Mouse (Mus musculus) ovary, adult 10 weeks (tissue): ENCODE data around the gene Catsper1. TPM values are rescaled to one million over a fixed set of nuclear protein-coding genes. Genes with fewer than 3 reads are reported as not detected.

Source experiments
- polyA plus RNA-seq: library from polyadenylated mRNA; stranded (reverse); fragments of 350-450 nt; fragmentation: Illumina TruSeq; extraction: RNeasy Lipid Tissue Mini Kit (QIAGEN cat#74804); gene quantifications from one replicate; pipeline ENCODE4 v1.2.3, GENCODE M21; 2014

Gene Catsper1
- not detected for polyA plus RNA-seq

GRCm38 (mm10) chr19:5335441-5335840 lies at the start of gene Catsper1:
TSS of gene Catsper1 (plus strand) at chr19:5335741.

GRCm38 (mm10) chr19:5294972-5295735 lies 40.4 kb upstream of the Catsper1 start, which contains the start of gene Sf3b2:
TSS of gene Sf3b2 (minus strand) at chr19:5295455.

GRCm38 (mm10) chr19:5297903-5298800 lies 37.4 kb upstream of the Catsper1 start, which contains the start of gene Gal3st3:
TSS of gene Gal3st3 (plus strand) at chr19:5298331.

GRCm38 (mm10) chr19:5349502-5349873 lies 13.9 kb downstream of the Catsper1 start, which contains the start of gene Cst6:
TSS of gene Cst6 (minus strand) at chr19:5349574.

GRCm38 (mm10) chr19:5366175-5367052 lies 30.9 kb downstream of the Catsper1 start, which contains the start of gene Eif1ad:
TSS of gene Eif1ad (plus strand) at chr19:5366741.

GRCm38 (mm10) chr19:5367053-5367359 lies 31.5 kb downstream of the Catsper1 start, which contains the start of gene Banf1:
TSS of gene Banf1 (minus strand) at chr19:5367168.

GRCm38 (mm10) chr19:5388588-5389242 lies 53.2 kb downstream of the Catsper1 start, which contains the start of gene Sart1:
TSS of gene Sart1 (minus strand) at chr19:5388703.

Other genes with a start within 250 kb of the Catsper1 start
- gene Yif1a, start 247.2 kb upstream of the Catsper1 start, polyA plus RNA-seq, result 18.2 TPM
- gene Cnih2, start 237.2 kb upstream of the Catsper1 start, polyA plus RNA-seq, result not detected
- 1.1 TPM for gene Rab1b, start 228.7 kb upstream of the Catsper1 start, polyA plus RNA-seq
- gene Klc2, start 217.2 kb upstream of the Catsper1 start, polyA plus RNA-seq, result 3.9 TPM
- gene Pacs1, start 62.6 kb upstream of the Catsper1 start, polyA plus RNA-seq, result 11.4 TPM
- gene Sf3b2, start 40.3 kb upstream of the Catsper1 start, polyA plus RNA-seq, result 46.0 TPM
- not detected for gene Gal3st3, start 37.4 kb upstream of the Catsper1 start, polyA plus RNA-seq
- not detected for gene Cst6, start 13.8 kb downstream of the Catsper1 start, polyA plus RNA-seq
- 12.7 TPM for gene Eif1ad, start 31.0 kb downstream of the Catsper1 start, polyA plus RNA-seq
- gene Banf1, start 31.4 kb downstream of the Catsper1 start, polyA plus RNA-seq, result 9.0 TPM
- 2.5 TPM for gene Sart1, start 53.0 kb downstream of the Catsper1 start, polyA plus RNA-seq
- not detected for gene Tsga10ip, start 66.8 kb downstream of the Catsper1 start, polyA plus RNA-seq
- 5.8 TPM for gene Drap1, start 89.2 kb downstream of the Catsper1 start, polyA plus RNA-seq
- not detected for gene AI837181, start 89.4 kb downstream of the Catsper1 start, polyA plus RNA-seq
- not detected for gene Fosl1, start 111.8 kb downstream of the Catsper1 start, polyA plus RNA-seq
- 1.5 TPM for gene Ccdc85b, start 122.2 kb downstream of the Catsper1 start, polyA plus RNA-seq
- gene Fibp, start 124.9 kb downstream of the Catsper1 start, polyA plus RNA-seq, result 2.3 TPM
- not detected for gene Ctsw, start 132.8 kb downstream of the Catsper1 start, polyA plus RNA-seq
- 2.1 TPM for gene Efemp2, start 138.2 kb downstream of the Catsper1 start, polyA plus RNA-seq
- gene Mus81, start 152.7 kb downstream of the Catsper1 start, polyA plus RNA-seq, result 1.6 TPM
- 190 TPM for gene Cfl1, start 154.7 kb downstream of the Catsper1 start, polyA plus RNA-seq
- gene 1700020D05Rik, start 168.0 kb downstream of the Catsper1 start, polyA plus RNA-seq, result not detected
- gene Snx32, start 174.8 kb downstream of the Catsper1 start, polyA plus RNA-seq, result not detected
- 0.20 TPM for gene Ovol1, start 224.9 kb downstream of the Catsper1 start, polyA plus RNA-seq
- not detected for gene Ap5b1, start 232.3 kb downstream of the Catsper1 start, polyA plus RNA-seq